Comparison of ENCODE assay signal across 12 mouse cellular contexts in the genomic region with DNA sequence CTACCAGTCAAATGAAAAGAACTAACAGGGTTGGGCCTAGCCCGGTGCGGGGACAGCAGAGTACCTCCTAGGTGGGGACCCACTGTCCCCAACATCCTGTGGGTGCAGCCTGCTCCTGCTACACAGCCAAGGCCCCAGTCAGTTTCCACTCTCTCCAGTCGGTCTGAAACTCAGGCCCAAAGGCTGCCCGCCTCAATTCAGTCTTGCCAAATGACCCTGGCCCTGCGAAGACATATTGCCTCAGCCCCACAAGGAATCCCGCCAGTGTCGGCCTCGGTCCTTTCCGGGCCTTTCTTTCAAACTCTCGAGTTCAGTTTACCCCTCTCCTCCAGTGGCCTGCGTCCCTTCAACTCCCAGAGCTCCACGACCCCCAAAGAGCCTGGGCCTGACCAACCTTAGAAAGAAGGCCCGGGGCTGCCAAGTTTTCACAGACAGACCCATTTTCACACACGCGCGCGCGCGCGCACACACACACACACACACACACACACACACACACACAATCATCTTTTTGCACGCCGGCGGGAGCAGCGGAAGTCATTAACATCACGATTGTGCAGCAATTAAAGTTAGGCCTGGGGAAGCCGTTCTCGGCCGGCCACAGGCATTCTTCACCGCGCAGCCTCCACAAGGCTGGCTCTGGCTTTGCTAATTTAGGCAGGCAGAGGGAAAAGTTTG. TPM values are rescaled to one million over a fixed set of nuclear protein-coding genes. Genes with fewer than 3 reads are reported as not detected.
DNase-seq lines count a peak whose midpoint lies in the region; ATAC-seq and TF ChIP-seq lines count a peak whose summit lies in the region.
"Had no signal": no experiment of that assay in that cellular context is flagged by ENCODE, and none has a peak within 500 bp of the region (broad histone marks: within the 10 kb centered on the region; RNA-seq: fewer than 3 reads in every experiment).

No protein-coding gene starts in this region.

- peaks cover 8% of the 10 kb centered on the region; the same call in 1 of the 2 replicates for H3K4me1 ChIP-seq in liver, embryonic 12.5 days
- peaks cover 55% of the 10 kb centered on the region for H3K4me1 ChIP-seq in intestine, embryonic 14.5 days (replicated peaks; ENCODE audit: control insufficient read depth, insufficient read depth, low read length)
- peaks cover 23% of the 10 kb centered on the region for H3K4me1 ChIP-seq in limb, embryonic 14.5 days (ENCODE audit: control insufficient read depth, insufficient read depth, low read length)
- peaks cover 10% of the 10 kb centered on the region for H3K4me1 ChIP-seq in stomach, embryonic 15.5 days

- no peak for TF ChIP-seq POLR2A in limb, embryonic 14.5 days (IDR thresholded peaks at IDR 0.05; ENCODE audit: borderline replicate concordance, extremely low read depth, insufficient read depth, insufficient read length)

- H3K27me3 ChIP-seq in liver, embryonic 12.5 days (replicated peaks), result peaks cover 100% of the 10 kb centered on the region
- H3K27me3 ChIP-seq in intestine, embryonic 14.5 days (replicated peaks; ENCODE audit: control insufficient read depth, insufficient read depth, low read length), result 0 out of 2 replicates have a peak, but pooled peaks cover 7% of the 10 kb centered on the region
- H3K27me3 ChIP-seq in limb, embryonic 14.5 days (ENCODE audit: control insufficient read depth, insufficient read depth, low read length), result peaks cover 45% of the 10 kb centered on the region
- H3K27me3 ChIP-seq in stomach, embryonic 15.5 days (replicated peaks), result peaks cover 23% of the 10 kb centered on the region; the same call in 1 of the 2 replicates

- no peaks in the 10 kb centered on the region for H3K36me3 ChIP-seq in liver, embryonic 12.5 days
- H3K36me3 ChIP-seq in intestine, embryonic 14.5 days (ENCODE audit: control insufficient read depth, insufficient read depth, low read length), result peaks cover 7% of the 10 kb centered on the region; the same call in 1 of the 2 replicates
- H3K36me3 ChIP-seq in limb, embryonic 14.5 days (ENCODE audit: control insufficient read depth, insufficient read depth, low read length), result peaks cover 29% of the 10 kb centered on the region
- H3K36me3 ChIP-seq in stomach, embryonic 15.5 days, result no peaks in the 10 kb centered on the region
- H3K36me3 ChIP-seq: embryonic facial prominence, embryonic 13.5 days had no signal

- WGBS in liver, embryonic 12.5 days (ENCODE audit: insufficient replicate concordance), result 18% methylated on average over 30 of the region's 30 CpGs
- WGBS in intestine, embryonic 14.5 days, result 18% methylated on average over 30 of the region's 30 CpGs
- WGBS in limb, embryonic 14.5 days, result 29% methylated on average over 30 of the region's 30 CpGs
- WGBS in stomach, embryonic 15.5 days, result 32% methylated on average over 30 of the region's 30 CpGs

- no peak overlapping the region for H3K4me3 ChIP-seq in liver, embryonic 12.5 days
- peak overlapping the region; percentile 67 for H3K4me3 ChIP-seq in intestine, embryonic 14.5 days (ENCODE audit: low read depth, low read length)
- H3K4me3 ChIP-seq in limb, embryonic 14.5 days (replicated peaks; ENCODE audit: low read length), result no peak overlapping the region
- H3K4me3 ChIP-seq in stomach, embryonic 15.5 days (replicated peaks), result peak overlapping the region; percentile 25
- H3K4me3 ChIP-seq: embryonic facial prominence, embryonic 13.5 days had no signal

- no peak for DNase-seq in liver
- peak; percentile 84 for DNase-seq in intestine, embryonic 14.5 days (ENCODE audit: low spot score)
- no peak for DNase-seq in limb, embryonic 14.5 days (ENCODE audit: low spot score)
- no peak for DNase-seq in thymus, postnatal 14 days
- no peak for DNase-seq in right cerebral cortex, postnatal 10 days (ENCODE audit: low spot score in 2 of 2)
- DNase-seq in layer of hippocampus, adult 9-10 months (ENCODE audit: low spot score), result no peak
- DNase-seq: gastrocnemius, postnatal 14 days had no signal

- H3K27ac ChIP-seq in liver, embryonic 12.5 days, result no peak overlapping the region
- peak overlapping the region; percentile 81 for H3K27ac ChIP-seq in intestine, embryonic 14.5 days (ENCODE audit: low read depth)
- H3K27ac ChIP-seq in limb, embryonic 14.5 days (replicated peaks; ENCODE audit: low read depth, low read length), result no peak overlapping the region
- H3K27ac ChIP-seq in stomach, embryonic 15.5 days, result peak overlapping the region; percentile 77
- H3K27ac ChIP-seq: embryonic facial prominence, embryonic 13.5 days; macrophage had no signal

- no peak overlapping the region for H3K9ac ChIP-seq in liver, embryonic 12.5 days
- H3K9ac ChIP-seq in intestine, embryonic 14.5 days (ENCODE audit: low read length), result peak overlapping the region; percentile 97
- no peak overlapping the region; the same call in 1 of the 2 replicates for H3K9ac ChIP-seq in limb, embryonic 14.5 days (ENCODE audit: low read depth, low read length, severe bottlenecking)
- H3K9ac ChIP-seq in stomach, embryonic 15.5 days, result peak overlapping the region; percentile 6; the same call in 1 of the 2 replicates
- H3K9ac ChIP-seq: embryonic facial prominence, embryonic 13.5 days had no signal

- H3K4me2 ChIP-seq in liver, embryonic 12.5 days, result peak overlapping the region; percentile 3; the same call in 1 of the 2 replicates
- H3K4me2 ChIP-seq in intestine, embryonic 14.5 days (ENCODE audit: low read length), result peak overlapping the region; percentile 78
- peak overlapping the region; percentile 10; the same call in 1 of the 2 replicates for H3K4me2 ChIP-seq in limb, embryonic 14.5 days (replicated peaks; ENCODE audit: low read depth, low read length, severe bottlenecking)
- peak overlapping the region; percentile 75 for H3K4me2 ChIP-seq in stomach, embryonic 15.5 days
- H3K4me2 ChIP-seq: embryonic facial prominence, embryonic 13.5 days had no signal

- no peaks in the 10 kb centered on the region for H3K9me3 ChIP-seq in liver, embryonic 12.5 days (replicated peaks)
- H3K9me3 ChIP-seq in intestine, embryonic 14.5 days (ENCODE audit: control insufficient read depth, low read length), result no peaks in the 10 kb centered on the region
- no peaks in the 10 kb centered on the region for H3K9me3 ChIP-seq in limb, embryonic 14.5 days (ENCODE audit: control insufficient read depth, low read length)
- H3K9me3 ChIP-seq in stomach, embryonic 15.5 days, result no peaks in the 10 kb centered on the region
- H3K9me3 ChIP-seq: embryonic facial prominence, embryonic 13.5 days had no signal

- ATAC-seq in liver, embryonic 12.5 days, result no peak
- ATAC-seq in intestine, embryonic 14.5 days (replicated peaks; ENCODE audit: low FRiP score, low TSS enrichment, low read depth), result peak; percentile 18
- ATAC-seq in limb, embryonic 14.5 days (ENCODE audit: low FRiP score, low read depth), result no peak
- ATAC-seq in stomach, embryonic 15.5 days (ENCODE audit: insufficient read depth, low FRiP score, low read depth), result no peak

RNA-seq across cellular contexts. Expression of gene Hoxa5, which starts 4.2 kb away (rescaled TPM):
- 2.1 and 3.1 TPM in 2 replicates for polyA plus RNA-seq in liver, embryonic 12.5 days (2016; fragmentation: Nextera tagmentation; extraction: Ambion mirVana)
- polyA plus RNA-seq in intestine, embryonic 14.5 days (2014; fragmentation: Nextera tagmentation; extraction: Ambion mirVana), result 30.1 and 34.1 TPM in 2 replicates
- polyA plus RNA-seq in limb, embryonic 14.5 days (2012; rRNA removed), result 11.0 and 12.3 TPM in 2 replicates
- polyA plus RNA-seq in limb, embryonic 14.5 days (2014; fragmentation: Nextera tagmentation; extraction: Ambion mirVana), result 3.4 and 3.8 TPM in 2 replicates
- polyA plus RNA-seq in stomach, embryonic 15.5 days (2015; fragmentation: Nextera tagmentation; extraction: Ambion mirVana), result 19.8 and 20.2 TPM in 2 replicates

RNA-seq across cellular contexts. Expression of gene Hoxa6, which starts 8.3 kb away (rescaled TPM):
- polyA plus RNA-seq in liver, embryonic 12.5 days (2016; fragmentation: Nextera tagmentation; extraction: Ambion mirVana), result 0.14 and 0.20 TPM in 2 replicates
- polyA plus RNA-seq in intestine, embryonic 14.5 days (2014; fragmentation: Nextera tagmentation; extraction: Ambion mirVana), result 2.5 and 3.9 TPM in 2 replicates
- polyA plus RNA-seq in limb, embryonic 14.5 days (2012; rRNA removed), result 3.9 and 4.3 TPM in 2 replicates
- polyA plus RNA-seq in limb, embryonic 14.5 days (2014; fragmentation: Nextera tagmentation; extraction: Ambion mirVana), result 0.66 and 0.94 TPM in 2 replicates
- polyA plus RNA-seq in stomach, embryonic 15.5 days (2015; fragmentation: Nextera tagmentation; extraction: Ambion mirVana), result 1.7 and 1.9 TPM in 2 replicates
- polyA plus RNA-seq: macrophage had no signal

RNA-seq across cellular contexts. Expression of gene Hoxa4, which starts 8.7 kb away (rescaled TPM):
- polyA plus RNA-seq in liver, embryonic 12.5 days (2016; fragmentation: Nextera tagmentation; extraction: Ambion mirVana), result 0.79 and 0.92 TPM in 2 replicates
- polyA plus RNA-seq in intestine, embryonic 14.5 days (2014; fragmentation: Nextera tagmentation; extraction: Ambion mirVana), result 7.5 and 7.7 TPM in 2 replicates
- 2.2 and 2.8 TPM in 2 replicates for polyA plus RNA-seq in limb, embryonic 14.5 days (2012; rRNA removed)
- polyA plus RNA-seq in limb, embryonic 14.5 days (2014; fragmentation: Nextera tagmentation; extraction: Ambion mirVana), result 0.57 and 1.0 TPM in 2 replicates
- 4.4 and 5.3 TPM in 2 replicates for polyA plus RNA-seq in stomach, embryonic 15.5 days (2015; fragmentation: Nextera tagmentation; extraction: Ambion mirVana)

RNA-seq across cellular contexts. Expression of gene Hoxa3, which starts 12.9 kb away (rescaled TPM):
- polyA plus RNA-seq in liver, embryonic 12.5 days (2016; fragmentation: Nextera tagmentation; extraction: Ambion mirVana), result 0.97 and 1.2 TPM in 2 replicates
- polyA plus RNA-seq in intestine, embryonic 14.5 days (2014; fragmentation: Nextera tagmentation; extraction: Ambion mirVana), result 9.2 and 9.7 TPM in 2 replicates
- polyA plus RNA-seq in limb, embryonic 14.5 days (2012; rRNA removed), result 12.0 and 15.9 TPM in 2 replicates
- 2.7 and 3.4 TPM in 2 replicates for polyA plus RNA-seq in limb, embryonic 14.5 days (2014; fragmentation: Nextera tagmentation; extraction: Ambion mirVana)
- 8.0 and 9.6 TPM in 2 replicates for polyA plus RNA-seq in stomach, embryonic 15.5 days (2015; fragmentation: Nextera tagmentation; extraction: Ambion mirVana)

RNA-seq across cellular contexts. Expression of gene Gm28308, which starts 12.9 kb away (rescaled TPM):
- not detected in 2 replicates for polyA plus RNA-seq in liver, embryonic 12.5 days (2016; fragmentation: Nextera tagmentation; extraction: Ambion mirVana)
- not detected in 2 replicates for polyA plus RNA-seq in intestine, embryonic 14.5 days (2014; fragmentation: Nextera tagmentation; extraction: Ambion mirVana)
- 3.2 and 4.6 TPM in 2 replicates for polyA plus RNA-seq in limb, embryonic 14.5 days (2012; rRNA removed)
- 1.1 TPM in 1 of 2 replicates, not detected in the other for polyA plus RNA-seq in limb, embryonic 14.5 days (2014; fragmentation: Nextera tagmentation; extraction: Ambion mirVana)
- polyA plus RNA-seq in stomach, embryonic 15.5 days (2015; fragmentation: Nextera tagmentation; extraction: Ambion mirVana), result not detected in 2 replicates
- polyA plus RNA-seq: brain, embryonic 14.5 days; embryonic facial prominence, embryonic 13.5 days; macrophage had no signal

Comparison
In these comparisons a context has a peak if more than half of its experiments do, and no peak if none do; other contexts are left out.
1. H3K27ac ChIP-seq: peak in intestine, embryonic 14.5 days (single experiment) and stomach, embryonic 15.5 days (single experiment); none in liver, embryonic 12.5 days (single experiment) and limb, embryonic 14.5 days (single experiment).
2. H3K4me2 ChIP-seq: peak in every context shown above with its lines; median percentile 78 in intestine, embryonic 14.5 days; 75 in stomach, embryonic 15.5 days; 10 in limb, embryonic 14.5 days; 3 in liver, embryonic 12.5 days.
3. H3K4me3 ChIP-seq: peak in intestine, embryonic 14.5 days (single experiment) and stomach, embryonic 15.5 days (single experiment); none in liver, embryonic 12.5 days (single experiment) and limb, embryonic 14.5 days (single experiment).
4. H3K9ac ChIP-seq: peak in intestine, embryonic 14.5 days (single experiment) and stomach, embryonic 15.5 days (single experiment); none in liver, embryonic 12.5 days (single experiment) and limb, embryonic 14.5 days (single experiment).